Mouse (Mus musculus): ENCODE results near the gene Fancb. TPM values are rescaled to one million over a fixed set of nuclear protein-coding genes. Genes with fewer than 3 reads are reported as not detected.
A peak's percentile ranks its signal among the peaks of the same experiment; 100 is the strongest.

The Fancb gene
- 1 to 10 TPM; 2.7 to 3.8 TPM for polyA plus RNA-seq (2017; shearing (Covaris generic))

DNA sequence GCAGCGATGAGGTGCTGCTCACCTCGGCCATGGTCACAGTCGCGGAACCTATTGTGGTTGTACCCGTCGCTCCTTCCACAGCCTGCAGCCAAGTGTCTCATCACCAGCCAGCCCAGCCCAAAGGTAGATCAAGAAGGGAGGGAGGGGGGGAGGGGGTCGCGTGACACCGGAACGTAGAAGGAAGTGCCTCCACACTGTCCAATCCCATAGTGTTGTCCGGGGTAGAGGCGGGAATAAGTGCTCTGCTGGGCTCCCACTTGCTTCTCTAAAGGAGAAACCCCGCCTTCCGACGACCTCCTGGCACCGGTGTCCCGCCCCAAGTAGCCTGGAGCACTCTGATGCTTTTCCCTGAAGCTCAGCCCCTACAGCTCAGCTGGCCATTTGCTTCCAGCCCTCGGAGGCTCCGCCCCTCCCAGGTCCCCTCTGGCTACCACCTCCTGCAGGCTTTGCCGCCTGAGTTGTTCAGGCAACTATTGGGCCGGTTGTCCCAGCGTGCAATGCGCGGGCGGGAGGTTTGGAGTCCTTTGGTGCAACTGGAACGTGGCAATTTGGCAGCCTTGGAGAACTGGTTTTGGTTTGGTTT is at the start of gene Fancb, which contains the start of gene Mospd2:
TSS of gene Fancb (plus strand) at position 400 of the 583 bp plus-strand sequence.
TSS of gene Mospd2 (minus strand) at position 183 of the 583 bp plus-strand sequence.
- peak; percentile 92 for ATAC-seq

DNA sequence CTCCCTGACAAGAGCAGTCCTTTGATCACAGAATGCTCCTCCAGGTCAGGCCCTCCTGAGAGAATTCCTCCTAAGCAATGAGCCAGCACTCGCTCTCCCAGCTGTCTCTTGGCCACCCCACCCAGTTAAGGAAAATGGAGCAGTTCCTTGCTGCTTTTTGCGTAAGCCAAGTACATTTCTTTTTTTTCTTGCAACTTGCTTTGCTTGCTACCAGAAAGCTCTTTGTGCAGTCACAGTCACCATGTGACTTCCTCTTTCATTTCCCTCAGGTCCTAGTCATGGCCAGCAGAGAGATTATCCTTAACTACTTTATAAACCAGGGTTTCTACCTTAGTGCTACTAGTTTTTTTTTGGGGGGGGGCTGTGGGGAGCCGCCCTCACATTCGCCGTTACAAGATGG is 38.9 kb upstream of the Fancb start:
- no peak for ATAC-seq

DNA sequence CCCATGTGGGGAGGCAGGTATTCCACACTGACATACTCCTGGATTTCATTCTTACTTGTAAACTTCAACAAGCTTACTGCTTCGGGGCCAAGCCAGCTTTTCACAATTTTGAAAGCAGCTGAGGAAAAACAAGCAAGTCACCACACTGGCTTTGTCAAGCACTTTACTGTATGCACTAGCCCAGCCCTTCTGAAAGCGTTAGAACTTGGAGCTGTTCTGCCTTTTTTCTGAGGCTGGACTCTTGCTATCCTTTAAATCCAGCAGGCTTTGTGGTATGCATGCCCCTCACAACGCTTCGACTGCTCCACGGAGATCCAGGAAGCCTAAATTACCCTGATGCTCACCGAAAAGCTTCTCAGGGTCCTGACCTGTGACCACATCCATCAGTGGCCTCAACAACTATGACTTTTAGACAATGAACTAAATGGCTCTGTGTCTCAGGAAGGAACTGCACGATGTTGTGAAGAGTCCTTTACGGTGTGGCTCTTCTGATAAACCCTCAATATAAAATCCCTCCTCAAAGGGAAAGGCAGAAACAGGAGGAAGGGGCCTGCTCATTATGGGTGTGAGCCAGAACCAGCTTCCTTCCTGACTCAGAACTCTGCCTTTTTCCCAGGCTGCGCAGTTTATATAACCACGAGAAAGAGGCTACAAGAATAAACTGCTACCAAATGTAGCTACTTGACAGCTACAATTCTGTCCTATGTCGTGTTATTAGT is 28.4 kb upstream of the Fancb start:
- ATAC-seq, result no peak

DNA sequence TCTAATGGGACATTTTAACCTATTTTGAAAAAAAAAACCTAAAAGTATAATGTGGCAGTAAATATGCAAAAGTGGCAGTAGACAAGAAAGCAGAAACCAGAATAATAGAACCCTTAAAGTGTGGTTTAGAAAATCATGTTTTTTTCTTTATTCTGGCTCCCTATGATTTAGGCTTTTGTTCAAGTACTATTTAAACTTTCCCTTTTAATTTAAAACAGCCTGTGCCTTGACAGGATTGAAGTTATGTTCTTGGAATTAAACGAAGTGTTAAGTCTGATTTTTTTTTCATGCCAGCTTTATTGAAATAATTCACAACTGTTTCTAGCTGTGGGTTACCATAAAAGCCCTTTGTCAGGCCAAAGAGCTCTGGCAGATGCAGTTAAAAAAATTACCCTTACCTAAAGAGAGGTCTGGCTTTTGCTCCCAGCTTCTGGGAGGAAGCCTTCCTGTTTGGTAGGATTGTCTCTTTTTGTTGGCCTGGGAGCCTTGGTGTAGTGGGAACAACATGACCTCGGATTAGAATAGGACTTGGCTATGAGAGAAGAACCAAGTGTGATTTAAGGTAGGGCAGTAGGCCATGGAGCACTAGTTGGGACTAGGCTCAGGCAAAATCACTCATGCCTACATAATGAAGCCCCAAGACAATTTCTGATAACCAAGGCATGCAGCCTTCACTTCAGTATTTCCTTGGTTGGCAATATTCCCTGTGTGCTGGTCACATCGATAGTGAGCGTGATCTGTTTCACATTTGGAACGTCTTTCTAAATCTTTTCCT is 27.6 kb upstream of the Fancb start:
- ATAC-seq, result no peak

DNA sequence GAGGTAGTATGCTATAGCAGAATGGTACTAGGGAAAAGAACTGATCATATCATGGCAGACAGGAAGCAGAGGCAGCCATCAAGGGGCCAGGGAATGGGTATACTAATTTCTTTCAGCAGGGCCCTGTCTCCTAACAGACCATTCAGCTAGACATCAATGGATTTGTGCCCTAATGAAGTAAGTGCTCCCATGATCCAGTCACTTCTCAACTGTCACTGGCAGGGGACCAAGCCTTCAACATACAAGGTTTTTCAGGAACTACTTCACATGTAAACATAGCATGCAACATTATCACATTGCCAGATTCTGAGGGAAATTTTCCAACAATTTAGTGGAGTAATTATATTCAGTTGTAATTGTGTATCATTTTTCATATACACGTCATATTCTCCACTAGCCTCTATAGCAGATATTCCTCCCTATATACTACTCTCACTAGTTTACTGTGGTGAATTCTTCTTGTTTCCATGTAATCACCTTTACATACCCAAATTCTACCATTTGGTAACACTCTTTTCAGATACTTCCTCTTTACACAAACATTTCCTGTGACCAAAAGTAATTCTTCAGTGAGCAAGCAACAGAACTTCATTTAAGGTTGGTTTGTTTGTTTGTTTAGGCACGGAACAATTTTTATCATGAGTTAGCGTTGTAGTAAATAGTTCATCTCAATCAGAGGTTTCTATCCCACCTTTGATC is 14.5 kb upstream of the Fancb start:
- ATAC-seq, result no peak

DNA sequence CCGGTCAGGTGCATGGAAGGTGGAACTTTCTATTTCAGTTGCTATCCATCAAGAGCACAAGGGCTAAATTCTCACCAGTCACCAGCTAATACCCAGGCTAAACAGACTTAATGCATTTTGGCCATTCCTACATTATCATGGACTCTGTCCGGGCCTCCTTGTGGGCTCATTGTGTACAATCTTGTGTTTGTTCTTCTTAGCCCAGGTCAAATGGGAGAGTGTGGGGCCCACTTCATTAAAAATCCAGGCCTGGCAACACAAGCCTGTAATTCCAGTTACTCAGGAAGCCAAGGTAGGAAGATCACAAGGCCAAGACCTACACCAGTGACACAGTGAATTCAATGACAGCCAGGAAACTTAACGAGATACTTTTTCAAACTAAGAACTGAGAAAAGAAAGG is 9.2 kb upstream of the Fancb start:
- ATAC-seq, result no peak

DNA sequence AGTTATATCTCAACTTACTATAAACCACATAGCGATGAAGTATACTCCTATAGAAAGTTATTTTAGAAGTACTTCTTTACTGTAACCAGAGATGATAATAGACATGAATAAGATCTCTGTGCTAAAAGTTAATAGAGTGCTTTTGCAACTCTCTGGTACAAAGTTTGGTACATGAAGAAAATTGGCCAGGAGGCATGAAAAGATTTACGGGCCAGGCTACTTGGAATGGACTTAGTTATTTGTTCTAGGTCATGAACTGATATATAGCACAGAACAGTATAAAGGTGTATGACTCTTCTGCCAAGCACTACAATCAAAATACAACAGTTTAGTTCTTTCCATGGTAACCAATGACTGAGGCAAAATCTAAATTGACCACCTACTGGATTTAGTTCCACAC is 1.5 kb upstream of the Fancb start:
- ATAC-seq, result no peak

DNA sequence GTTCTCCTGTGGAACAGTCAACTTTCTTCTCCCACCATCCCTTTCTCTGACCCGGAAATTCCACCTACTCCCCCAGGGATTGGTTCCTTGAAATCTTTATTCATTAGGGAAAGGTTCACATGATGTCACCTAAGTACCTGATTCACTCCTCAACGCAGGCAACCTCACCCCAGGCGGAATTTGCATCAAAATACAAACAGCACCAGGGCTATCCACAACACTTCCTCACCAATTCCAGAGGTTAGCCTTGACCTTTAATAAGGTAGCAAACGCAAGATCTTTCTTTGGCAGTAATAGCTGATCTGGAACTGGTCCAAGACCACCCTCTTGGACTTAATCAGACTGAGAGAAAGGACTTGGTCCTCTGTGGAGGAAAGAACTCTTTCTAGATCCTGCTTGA is 22.7 kb downstream of the Fancb start:
- no peak for ATAC-seq

DNA sequence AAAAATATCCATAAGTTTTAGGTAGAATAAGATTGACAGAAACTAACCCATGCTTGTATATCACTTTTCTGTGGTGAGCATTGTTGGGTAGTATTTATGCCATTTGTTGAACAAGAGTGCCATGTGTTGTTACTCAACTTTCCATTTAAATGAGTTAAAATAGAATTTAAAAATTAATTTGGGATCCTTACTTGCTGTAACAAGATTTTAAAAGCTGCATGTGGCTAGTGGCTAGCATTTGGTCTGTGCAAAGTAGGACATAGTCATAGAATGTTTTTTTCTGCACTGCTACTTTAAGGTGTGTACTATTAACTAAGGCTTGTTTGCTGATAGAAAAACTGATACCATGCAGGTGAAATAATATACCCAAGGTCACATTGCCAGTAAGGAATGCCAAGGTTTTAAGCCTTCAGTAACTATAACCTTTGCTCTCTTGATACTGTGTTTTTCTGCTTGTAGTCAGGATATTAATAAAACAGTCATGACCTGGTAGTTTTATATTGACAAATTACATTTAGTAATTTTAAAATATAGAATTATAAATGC is 24.5 kb downstream of the Fancb start, which contains the start of gene Gm17604:
TSS of gene Gm17604 (minus strand) at position 51 of the 546 bp plus-strand sequence.
- no peak for ATAC-seq

Other genes starting within 250 kb of the Fancb start
- gene Mospd2, start 217 bp upstream of the Fancb start, polyA plus RNA-seq (2017; shearing (Covaris generic)), result 10 to 100 TPM; 14.6 to 14.8 TPM
- not detected for gene Gm17604, start 24.2 kb downstream of the Fancb start, polyA plus RNA-seq (2017; shearing (Covaris generic))